Mouse (Mus musculus) macrophage (primary cell): ENCODE results near the gene Cd164l2. TPM values are rescaled to one million over a fixed set of nuclear protein-coding genes. Genes with fewer than 3 reads are reported as not detected.

ENCODE experiments used
- H3K27ac ChIP-seq: fragments of 350-480 bp; formaldehyde crosslinking; 2 replicates; pipeline ENCODE4 v1.9.0; 2021
- H3K36me3 ChIP-seq: fragments of 350-480 bp; formaldehyde crosslinking; 2 replicates; pipeline ENCODE4 v1.9.0; 2021; ENCODE audit errors: inconsistent target
- H3K4me3 ChIP-seq: fragments of 350-480 bp; formaldehyde crosslinking; 2 replicates; pipeline ENCODE4 v1.9.0; 2021; ENCODE audit errors: inconsistent target
- H3K79me2 ChIP-seq: fragments of 350-480 bp; formaldehyde crosslinking; 2 replicates; pipeline ENCODE4 v1.9.0; 2021; ENCODE audit errors: inconsistent target
- WGBS: methylation state at CpG from one replicate; pipeline ENCODE4 v1.1.7; 2026; ENCODE audit warnings: inconsistent platforms; ENCODE audit not compliant: missing documents; 5-methylcytosine and 5-hydroxymethylcytosine counted together
- polyA plus RNA-seq: library from polyadenylated mRNA; stranded (reverse); fragments of 250-400 nt; gene quantifications from 3 replicates; pipeline ENCODE4 v1.2.4, GENCODE M21; 2018; ENCODE audit warnings: inconsistent platforms

Gene Cd164l2
- polyA plus RNA-seq, 1 experiment from 2014 or later: not detected

DNA sequence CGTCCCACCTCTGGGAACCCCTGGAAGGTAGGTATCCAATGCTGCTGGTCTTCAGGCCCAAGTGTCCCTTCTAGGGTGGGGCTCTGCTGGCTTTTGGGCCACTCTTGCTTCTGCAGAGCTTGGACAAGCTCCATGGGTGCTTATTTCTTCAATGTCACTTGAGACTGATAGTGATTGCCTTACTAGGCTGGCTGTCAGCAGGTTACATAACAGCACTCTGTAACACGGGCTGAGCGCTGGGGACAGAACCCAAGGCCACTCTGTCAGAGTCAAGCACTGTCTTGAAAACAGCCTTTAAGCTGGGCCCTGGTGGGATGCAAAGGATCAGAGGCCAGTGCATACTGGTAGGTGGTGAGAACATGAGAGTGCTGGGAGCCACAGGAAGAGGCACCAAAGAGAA lies 53.4 kb downstream of the Cd164l2 start:
- Histone ChIP-seq H3K79me2 (peaks cover 5% of the 10 kb centered on the region), H3K4me3 (no peak overlapping the region), H3K36me3 (peaks cover 42% of the 10 kb centered on the region), H3K27ac (no peak overlapping the region)
- WGBS: 83% methylated on average over 3 of the region's 3 CpGs

DNA sequence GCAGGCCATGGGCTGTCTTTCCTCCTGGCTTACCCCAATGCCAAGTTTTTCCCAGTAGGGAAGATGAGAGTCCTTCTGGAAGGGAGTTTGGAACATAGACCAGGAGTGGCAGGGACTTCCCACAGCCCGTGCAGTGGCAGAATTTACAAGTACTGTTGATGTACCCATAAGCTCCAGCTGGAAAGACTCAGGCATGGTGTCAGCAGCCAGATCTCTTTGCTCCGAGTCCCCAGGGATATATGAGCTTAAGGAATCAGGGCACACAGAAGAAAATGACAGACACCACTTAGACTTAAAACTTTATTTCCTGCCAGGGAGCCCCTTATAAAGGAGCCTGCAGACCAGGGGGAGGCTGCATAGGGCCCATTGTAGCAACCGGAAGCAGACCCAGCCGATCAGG lies 53.8 kb downstream of the Cd164l2 start:
- peaks cover 42% of the 10 kb centered on the region for H3K36me3 ChIP-seq
- H3K79me2 ChIP-seq: peaks cover 9% of the 10 kb centered on the region
- H3K4me3 ChIP-seq: no peak overlapping the region
- WGBS: 95% methylated on average over 4 of the region's 4 CpGs
- H3K27ac ChIP-seq: no peak overlapping the region

DNA sequence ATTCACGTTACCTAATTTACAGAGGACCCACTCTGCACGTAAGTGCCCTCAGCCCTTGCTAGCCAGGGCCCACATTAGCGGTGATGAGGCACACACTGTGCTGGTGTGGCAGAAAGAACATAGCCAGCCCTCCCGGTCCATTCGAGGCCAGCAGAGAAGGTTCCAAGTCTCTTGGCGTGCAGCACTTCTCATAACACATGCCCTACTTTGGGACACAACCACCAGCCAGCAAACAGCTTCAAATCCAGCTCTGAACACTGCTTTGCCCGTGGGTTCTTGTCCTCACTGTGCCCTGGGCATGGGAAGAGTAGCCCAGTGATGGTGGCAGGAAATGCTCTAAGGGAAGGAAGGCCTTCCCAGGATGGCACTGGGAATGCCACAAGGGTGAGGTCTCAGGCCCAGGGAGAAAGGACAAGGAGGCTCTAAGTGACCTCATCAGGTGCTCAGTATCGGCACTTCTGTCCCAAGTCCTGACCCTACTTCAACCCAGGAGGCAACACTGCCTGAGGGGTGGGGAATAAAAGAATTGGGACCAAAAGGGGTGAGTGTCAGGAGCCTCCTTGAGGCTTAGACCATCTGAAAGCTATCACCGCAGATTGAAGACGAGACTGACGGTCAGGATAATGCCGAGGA lies 54.4 kb downstream of the Cd164l2 start:
- H3K4me3 ChIP-seq: no peak overlapping the region
- no peak overlapping the region for H3K27ac ChIP-seq
- peaks cover 15% of the 10 kb centered on the region for H3K79me2 ChIP-seq
- H3K36me3 ChIP-seq: peaks cover 42% of the 10 kb centered on the region
- WGBS: 92% methylated on average over 12 of the region's 12 CpGs

DNA sequence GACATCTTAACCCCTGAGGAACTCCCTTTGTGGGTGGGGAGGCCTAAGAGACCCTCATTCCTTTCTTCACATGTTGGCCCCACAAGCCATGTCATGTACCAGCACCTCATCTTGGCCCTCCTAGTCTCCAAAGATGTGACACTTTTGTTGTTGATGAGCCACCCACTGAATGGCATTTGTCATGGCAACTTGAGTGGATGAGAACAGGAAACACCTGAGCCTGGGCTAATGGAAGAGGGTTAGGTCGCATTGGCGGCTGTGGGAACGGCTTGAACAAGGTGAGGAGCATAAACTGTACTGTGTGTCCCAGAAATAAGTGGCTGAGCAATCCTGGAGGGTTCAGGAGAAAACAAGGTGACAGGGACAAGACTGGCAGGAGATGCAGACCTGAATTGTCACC lies 57.0 kb downstream of the Cd164l2 start:
- peaks cover 41% of the 10 kb centered on the region for H3K79me2 ChIP-seq
- H3K27ac ChIP-seq: no peak overlapping the region
- 97% methylated on average over 3 of the region's 3 CpGs for WGBS
- H3K4me3 ChIP-seq: no peak overlapping the region
- H3K36me3 ChIP-seq: peaks cover 42% of the 10 kb centered on the region

DNA sequence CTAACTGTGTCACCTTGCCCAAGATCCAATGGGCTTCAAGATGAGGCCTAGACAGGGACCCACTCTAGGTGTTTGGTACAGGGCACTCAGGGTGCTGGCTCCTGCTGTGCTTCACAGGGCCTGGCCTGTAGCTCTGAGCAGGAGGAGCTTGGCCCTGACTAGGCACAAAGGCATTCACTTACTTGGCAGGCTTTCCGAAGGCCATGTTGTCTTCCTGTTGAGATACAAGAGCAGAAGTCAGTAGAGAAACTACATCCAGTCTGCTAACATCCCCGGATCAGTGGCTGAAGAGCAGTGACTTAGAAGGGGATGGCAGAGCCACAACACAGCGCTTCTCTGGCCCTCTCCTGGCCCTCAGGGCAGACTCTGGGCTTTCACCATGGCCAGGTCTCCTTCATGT lies 57.7 kb downstream of the Cd164l2 start:
- Histone ChIP-seq H3K36me3 (peaks cover 42% of the 10 kb centered on the region), H3K4me3 (no peak overlapping the region), H3K27ac (no peak overlapping the region), H3K79me2 (peaks cover 48% of the 10 kb centered on the region)
- 93% methylated on average over 3 of the region's 3 CpGs for WGBS

DNA sequence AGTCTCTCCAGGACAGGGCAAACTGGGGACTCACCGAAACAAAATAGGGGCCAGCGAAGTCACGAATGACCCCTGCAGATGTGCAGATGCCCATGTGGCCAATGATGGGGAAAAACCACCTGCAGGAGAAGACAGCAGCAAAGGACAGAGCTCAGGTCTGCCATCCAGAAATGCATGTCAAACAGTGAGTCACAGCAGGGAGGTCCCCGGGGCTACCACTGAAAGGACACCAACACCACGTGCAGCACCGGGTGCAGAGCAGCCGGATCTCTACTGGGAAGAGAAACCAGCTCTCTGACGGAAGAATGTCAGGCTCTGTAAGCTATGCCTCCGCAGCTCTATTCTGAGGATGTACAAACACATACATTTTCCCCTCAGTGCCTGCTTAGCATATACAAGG lies 59.0 kb downstream of the Cd164l2 start:
- Histone ChIP-seq H3K79me2 (peaks cover 61% of the 10 kb centered on the region), H3K4me3 (no peak overlapping the region), H3K27ac (no peak overlapping the region), H3K36me3 (peaks cover 40% of the 10 kb centered on the region)
- WGBS: 90% methylated on average over 9 of the region's 9 CpGs

Other genes with a start within 250 kb of the Cd164l2 start
- 0.91 to 1.8 TPM (median 1.2 TPM) in 3 replicates for gene Fgr, start 238.0 kb upstream of the Cd164l2 start, polyA plus RNA-seq
- 1.3 to 2.2 TPM (median 1.6 TPM) in 3 replicates for gene Ahdc1, start 200.9 kb upstream of the Cd164l2 start, polyA plus RNA-seq
- gene Wasf2, start 81.6 kb upstream of the Cd164l2 start, polyA plus RNA-seq: 68.1 to 117 TPM (median 91.5 TPM) in 3 replicates
- not detected in 3 replicates for gene Gpr3, start 405 bp downstream of the Cd164l2 start, polyA plus RNA-seq
- 0.98 to 3.1 TPM (median 1.5 TPM) in 3 replicates for gene Map3k6, start 28.7 kb downstream of the Cd164l2 start, polyA plus RNA-seq
- gene Sytl1, start 51.0 kb downstream of the Cd164l2 start, polyA plus RNA-seq: not detected in 3 replicates
- gene Tmem222, start 65.7 kb downstream of the Cd164l2 start, polyA plus RNA-seq: 20.5 to 42.6 TPM (median 42.2 TPM) in 3 replicates
- 19.3 to 24.9 TPM (median 22.8 TPM) in 3 replicates for gene Wdtc1, start 141.3 kb downstream of the Cd164l2 start, polyA plus RNA-seq
- 18.3 to 27.4 TPM (median 23.8 TPM) in 3 replicates for gene Slc9a1, start 157.6 kb downstream of the Cd164l2 start, polyA plus RNA-seq